Mouse (Mus musculus) stomach, embryonic 14.5 days (tissue): ENCODE results near the gene Slc16a4. TPM values are rescaled to one million over a fixed set of nuclear protein-coding genes. Genes with fewer than 3 reads are reported as not detected.

Experiments
- ATAC-seq: fragments of 200-750 bp; cut with Nextera tagmentation; 2 replicates; pipeline ENCODE4 v1.8.0; 2017; ENCODE audit warnings: low read depth, moderate TSS enrichment; ENCODE audit not compliant: insufficient number of reproducible peaks, insufficient read depth, low FRiP score
- H3K27ac ChIP-seq: fragments of 300-500 bp; sonication (generic); 2 replicates; pipeline ENCODE4 v1.5.1; 2014; ENCODE audit warnings: mild to moderate bottlenecking, low read length, moderate library complexity, mixed read lengths
- H3K27me3 ChIP-seq: fragments of 300-500 bp; sonication (generic); 2 replicates; pipeline ENCODE4 v1.6.1; 2014; ENCODE audit warnings: low read length, control low read depth, mixed read lengths; ENCODE audit not compliant: control insufficient read depth, insufficient read depth
- H3K36me3 ChIP-seq: fragments of 300-500 bp; sonication (generic); 2 replicates; pipeline ENCODE4 v1.6.1; 2014; ENCODE audit warnings: mild to moderate bottlenecking, control low read depth, low read length, moderate library complexity, mixed read lengths; ENCODE audit not compliant: control insufficient read depth, insufficient read depth
- H3K4me1 ChIP-seq: fragments of 300-500 bp; sonication (generic); 2 replicates; pipeline ENCODE4 v1.6.1; 2014; ENCODE audit warnings: low read length, control low read depth, mixed read lengths; ENCODE audit not compliant: control insufficient read depth, insufficient read depth
- H3K4me2 ChIP-seq: fragments of 300-500 bp; sonication (generic); replicated peaks from 2 replicates; pipeline ENCODE4 v1.6.1; 2014; ENCODE audit warnings: low read depth, low read length, control low read depth
- H3K4me3 ChIP-seq: fragments of 300-500 bp; sonication (generic); 2 replicates; pipeline ENCODE4 v1.5.1; 2014; ENCODE audit warnings: low read depth, low read length, control low read depth
- H3K9ac ChIP-seq: fragments of 300-500 bp; sonication (generic); replicated peaks from 2 replicates; pipeline ENCODE4 v1.6.1; 2014; ENCODE audit warnings: low read depth, mild to moderate bottlenecking, control low read depth, low read length, moderate library complexity, mixed read lengths
- H3K9me3 ChIP-seq: fragments of 300-500 bp; sonication (generic); 2 replicates; pipeline ENCODE4 v1.6.1; 2016; ENCODE audit warnings: low read depth, low read length, control low read depth; ENCODE audit not compliant: control insufficient read depth
- WGBS: fragments of 180-500 bp; shearing (Covaris S2); extraction: QIAGEN DNeasy Blood & Tissue Kit; methylation state at CpG from one replicate; pipeline ENCODE4 v1.1.7; 2014; 5-methylcytosine and 5-hydroxymethylcytosine counted together
- polyA plus RNA-seq: library from polyadenylated mRNA; unstranded; fragments of >200 nt; fragmentation: Nextera tagmentation; extraction: Ambion mirVana; gene quantifications from 2 replicates; pipeline ENCODE4 v1.2.1, GENCODE M21; 2014

The Slc16a4 gene
- polyA plus RNA-seq, 1 experiment from 2014 or later = 5.7 TPM

GRCm38 (mm10) chr3:107321141-107321540 is 30.1 kb downstream of the Slc16a4 start:
- Histone ChIP-seq H3K36me3 (peaks cover 19% of the 10 kb centered on the region), H3K27me3 (no peaks in the 10 kb centered on the region), H3K9me3 (no peaks in the 10 kb centered on the region), H3K4me3 (no peak overlapping the region), H3K4me2 (no peak overlapping the region), H3K27ac (no peak overlapping the region), H3K4me1 (peaks cover 19% of the 10 kb centered on the region; the same call in 1 of the 2 replicates), H3K9ac (no peak overlapping the region)
- ATAC-seq = no peak
- WGBS = 88% methylated on average over 2 of the region's 2 CpGs

GRCm38 (mm10) chr3:107321776-107322175 is 30.7 kb downstream of the Slc16a4 start:
- H3K27me3 ChIP-seq = no peaks in the 10 kb centered on the region
- H3K27ac ChIP-seq = no peak overlapping the region
- no peak overlapping the region for H3K4me3 ChIP-seq
- no peak overlapping the region for H3K9ac ChIP-seq
- no peaks in the 10 kb centered on the region for H3K9me3 ChIP-seq
- H3K4me2 ChIP-seq = no peak overlapping the region
- peaks cover 20% of the 10 kb centered on the region for H3K36me3 ChIP-seq
- no peak for ATAC-seq
- H3K4me1 ChIP-seq = peaks cover 19% of the 10 kb centered on the region; the same call in 1 of the 2 replicates

DNA sequence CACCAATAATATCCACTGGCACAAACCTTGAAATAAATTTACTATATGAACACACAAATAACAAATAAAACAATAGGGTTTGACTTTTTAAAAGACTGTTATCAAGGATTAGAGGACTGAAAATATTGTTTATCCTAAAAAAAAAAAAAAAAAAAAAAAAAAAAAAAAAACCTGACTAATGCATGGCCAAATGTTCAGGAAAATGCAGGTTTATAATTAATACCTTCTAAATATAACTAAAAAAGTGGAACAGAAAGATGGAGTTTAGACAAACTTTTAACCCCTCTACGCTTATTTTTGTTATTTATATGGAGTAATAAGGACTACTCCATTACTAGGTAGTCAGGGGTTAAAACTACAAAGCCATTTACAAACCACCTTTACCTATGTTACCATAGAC is 35.4 kb downstream of the Slc16a4 start:
- Histone ChIP-seq H3K27me3 (no peaks in the 10 kb centered on the region), H3K4me2 (no peak overlapping the region), H3K4me1 (peaks cover 34% of the 10 kb centered on the region), H3K4me3 (no peak overlapping the region), H3K27ac (no peak overlapping the region), H3K9me3 (no peaks in the 10 kb centered on the region), H3K9ac (no peak overlapping the region), H3K36me3 (peaks cover 34% of the 10 kb centered on the region)
- no peak for ATAC-seq
- WGBS = 92% methylated on average over 1 of the region's 1 CpGs

DNA sequence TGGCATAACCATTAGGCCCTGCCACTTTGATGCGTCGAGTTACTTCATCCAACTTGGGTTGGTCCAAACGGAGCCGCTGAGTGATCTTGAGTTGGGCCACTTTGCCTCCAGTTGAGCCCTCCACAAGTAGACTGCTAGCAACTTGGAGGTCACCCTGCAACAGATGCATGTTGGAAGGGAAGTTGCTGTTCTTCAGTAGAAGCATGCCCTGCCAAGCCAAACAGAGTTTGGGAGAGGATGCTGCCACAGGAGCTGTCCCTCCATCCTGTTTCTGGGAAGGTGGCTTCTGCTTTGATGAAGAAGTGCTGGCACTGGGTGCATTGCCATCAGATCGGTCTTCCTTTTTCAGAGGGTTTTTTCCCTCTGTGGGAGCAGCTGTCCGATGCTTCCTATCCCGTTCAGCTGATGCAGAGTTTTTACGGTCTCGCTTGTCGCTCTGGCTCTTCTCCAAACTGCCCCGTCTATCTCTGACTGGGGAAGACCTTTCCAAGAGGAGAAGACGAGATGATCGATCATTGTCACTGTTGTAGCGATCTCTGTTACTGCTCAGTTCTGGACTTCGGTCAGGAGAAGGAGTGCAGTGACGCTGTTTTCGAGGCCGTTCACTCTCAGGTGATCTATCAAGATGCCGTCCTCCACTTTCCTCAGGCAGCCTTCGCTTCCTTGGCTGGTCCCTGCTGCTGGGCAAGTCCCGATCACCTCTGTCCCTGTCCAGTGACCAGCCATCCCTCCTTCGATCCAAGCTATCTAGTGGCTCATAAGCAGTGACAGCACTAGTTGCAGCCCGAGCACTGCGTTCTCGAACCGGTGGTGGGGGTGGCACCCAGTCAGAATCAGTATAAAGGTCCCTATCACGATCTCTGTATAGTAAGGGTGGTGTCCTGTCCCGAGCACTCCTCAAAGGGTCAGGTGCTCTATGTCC is 39.7 kb downstream of the Slc16a4 start:
- 50% methylated on average over 28 of the region's 28 CpGs for WGBS
- peak overlapping the region; percentile 82; the same call in 1 of the 2 replicates for H3K9ac ChIP-seq

GRCm38 (mm10) chr3:107331746-107332126 is 40.7 kb downstream of the Slc16a4 start:
- no peak overlapping the region; the same call in 1 of the 2 replicates for H3K27ac ChIP-seq

More for the DNA sequence above, 39.7 kb downstream of the Slc16a4 start:
- Histone ChIP-seq H3K36me3 (peaks cover 24% of the 10 kb centered on the region), H3K27me3 (no peaks in the 10 kb centered on the region), H3K4me3 (peak overlapping the region; percentile 97), H3K27ac (no peak overlapping the region), H3K4me1 (peaks cover 28% of the 10 kb centered on the region), H3K9me3 (no peaks in the 10 kb centered on the region), H3K4me2 (peak overlapping the region; percentile 95)
- no peak for ATAC-seq

DNA sequence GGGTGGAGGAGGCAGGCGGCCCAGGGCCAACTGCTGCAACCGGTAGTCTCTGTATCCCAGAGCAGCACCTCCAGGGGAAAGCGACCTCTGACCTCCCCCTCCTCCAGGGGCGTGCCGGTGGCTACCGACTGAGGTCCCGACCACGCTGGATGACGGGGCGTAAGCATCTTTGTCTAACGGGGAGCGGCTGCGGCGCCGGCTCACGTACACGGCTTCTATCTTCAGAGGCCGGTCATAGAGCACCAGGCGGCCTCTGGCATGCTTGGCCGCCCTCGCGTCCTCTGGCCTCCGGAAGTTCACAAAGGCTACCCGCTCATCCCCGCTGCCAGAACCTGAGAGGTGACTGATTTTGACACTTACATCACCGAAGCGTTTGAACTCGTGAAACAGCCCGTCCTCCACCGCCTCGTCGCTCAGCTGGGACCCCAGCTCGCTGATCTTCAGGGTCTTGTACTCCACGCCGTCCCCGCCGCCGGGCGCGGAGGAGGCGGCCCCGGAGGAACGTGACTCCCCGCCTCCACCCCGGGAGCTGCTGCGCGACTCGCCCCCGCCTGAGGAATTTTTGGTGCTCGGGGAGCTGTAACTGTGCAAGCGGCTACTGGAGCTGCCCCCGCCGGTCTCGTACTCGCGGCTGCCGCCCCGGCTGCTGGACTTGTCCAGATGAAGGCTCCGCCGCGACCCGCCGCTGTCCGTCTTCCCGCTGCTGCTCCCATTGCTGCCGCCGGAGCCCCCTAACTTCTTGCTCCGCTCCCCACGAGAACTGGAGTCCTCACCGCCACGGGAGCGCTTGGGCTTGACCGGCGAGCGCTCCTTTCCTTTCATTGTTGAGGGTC is 41.3 kb downstream of the Slc16a4 start:
- Histone ChIP-seq H3K36me3 (peaks cover 20% of the 10 kb centered on the region), H3K4me2 (peak overlapping the region; percentile 95), H3K27ac (peak overlapping the region; percentile 93), H3K4me3 (peak overlapping the region; percentile 97), H3K4me1 (peaks cover 24% of the 10 kb centered on the region), H3K9me3 (no peaks in the 10 kb centered on the region), H3K9ac (peak overlapping the region; percentile 82), H3K27me3 (no peaks in the 10 kb centered on the region)
- ATAC-seq = no peak
- under 1% methylated on average over 66 of the region's 75 CpGs for WGBS

More at GRCm38 (mm10) chr3:107331746-107332126, 40.7 kb downstream of the Slc16a4 start:
- H3K4me1 ChIP-seq = peaks cover 24% of the 10 kb centered on the region
- 17% methylated on average over 17 of the region's 17 CpGs for WGBS
- ATAC-seq = no peak
- H3K9me3 ChIP-seq = no peaks in the 10 kb centered on the region
- H3K4me3 ChIP-seq = peak overlapping the region; percentile 97
- peak overlapping the region; percentile 95 for H3K4me2 ChIP-seq
- H3K9ac ChIP-seq = peak overlapping the region; percentile 82
- no peaks in the 10 kb centered on the region for H3K27me3 ChIP-seq
- H3K36me3 ChIP-seq = peaks cover 20% of the 10 kb centered on the region

DNA sequence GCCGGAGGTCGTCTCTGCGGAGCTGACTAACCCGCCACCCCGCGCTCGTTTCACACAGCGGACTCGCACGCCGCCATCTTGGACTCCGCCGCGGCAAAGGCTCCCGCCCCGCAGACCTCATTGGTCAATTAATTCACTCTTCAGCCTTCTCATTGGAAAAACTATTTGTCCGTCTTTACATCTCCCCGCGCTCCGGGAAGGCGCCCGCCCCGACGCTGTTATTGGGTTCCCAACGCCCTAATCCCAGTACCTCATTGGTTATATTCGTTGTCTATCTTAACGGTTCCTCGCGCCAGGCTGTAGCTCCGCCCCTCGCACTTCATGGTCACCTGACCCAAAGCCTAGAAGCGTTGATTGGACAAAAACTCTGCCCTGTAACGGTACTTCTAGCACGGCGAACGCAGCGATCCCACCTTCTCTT is 41.9 kb downstream of the Slc16a4 start:
- peaks cover 17% of the 10 kb centered on the region for H3K36me3 ChIP-seq
- peak overlapping the region; percentile 97 for H3K4me3 ChIP-seq
- H3K27me3 ChIP-seq = no peaks in the 10 kb centered on the region
- no peak overlapping the region for H3K4me2 ChIP-seq
- ATAC-seq = peak; percentile 96
- peak overlapping the region; percentile 82 for H3K9ac ChIP-seq
- H3K4me1 ChIP-seq = peaks cover 24% of the 10 kb centered on the region
- H3K27ac ChIP-seq = peak overlapping the region; percentile 96
- H3K9me3 ChIP-seq = no peaks in the 10 kb centered on the region
- WGBS = under 1% methylated on average over 37 of the region's 37 CpGs
